Mouse (Mus musculus) heart, postnatal 0 days (tissue): Measurements from ENCODE around the gene Atp10a. TPM values are rescaled to one million over a fixed set of nuclear protein-coding genes. Genes with fewer than 3 reads are reported as not detected.
A peak's percentile ranks its signal among the peaks of the same experiment; 100 is the strongest.

Experiments
- ATAC-seq: fragments of 200-750 bp; cut with Nextera tagmentation; 2 replicates; pipeline ENCODE4 v1.8.0; 2017; ENCODE audit warnings: low read depth, moderate number of reproducible peaks, moderate library complexity; ENCODE audit not compliant: insufficient read depth
- DNase-seq: peaks from one replicate; pipeline ENCODE4 v3.0.0-alpha.2; 2016; ENCODE audit warnings: low spot score
- H3K27ac ChIP-seq: fragments of 300-500 bp; sonication (generic); 2 replicates; pipeline ENCODE4 v1.5.1; 2014; ENCODE audit warnings: low read depth, mild to moderate bottlenecking
- H3K27me3 ChIP-seq: fragments of 300-500 bp; sonication (generic); 2 replicates; pipeline ENCODE4 v1.6.1; 2014; ENCODE audit warnings: low read length, mixed read lengths; ENCODE audit not compliant: control insufficient read depth, insufficient read depth
- H3K36me3 ChIP-seq: fragments of 300-500 bp; sonication (generic); replicated peaks from 2 replicates; pipeline ENCODE4 v1.6.1; 2014; ENCODE audit warnings: low read length, mixed read lengths; ENCODE audit not compliant: control insufficient read depth, insufficient read depth
- H3K4me1 ChIP-seq: fragments of 300-500 bp; sonication (generic); 2 replicates; pipeline ENCODE4 v1.6.1; 2014; ENCODE audit warnings: antibody characterized with exemption; ENCODE audit not compliant: control insufficient read depth, insufficient read depth
- H3K4me2 ChIP-seq: fragments of 300-500 bp; sonication (generic); 2 replicates; pipeline ENCODE4 v1.6.1; 2014; ENCODE audit warnings: low read depth, mild to moderate bottlenecking, low read length, moderate library complexity
- H3K4me3 ChIP-seq: fragments of 300-500 bp; sonication (generic); 2 replicates; pipeline ENCODE4 v1.5.1; 2014; ENCODE audit warnings: low read depth, low read length
- H3K9ac ChIP-seq: fragments of 300-500 bp; sonication (generic); replicated peaks from 2 replicates; pipeline ENCODE4 v1.6.1; 2014; ENCODE audit warnings: low read depth, low read length, mixed read lengths
- H3K9me3 ChIP-seq: fragments of 300-500 bp; sonication (generic); replicated peaks from 2 replicates; pipeline ENCODE4 v1.6.1; 2016; ENCODE audit warnings: low read length; ENCODE audit not compliant: control insufficient read depth
- CTCF ChIP-seq: IDR thresholded peaks from 2 replicates; pipeline ENCODE4 v1.5.1; 2016; ENCODE audit warnings: antibody characterized with exemption, control low read depth, low read depth
- EP300 ChIP-seq: IDR thresholded peaks from 2 replicates; pipeline ENCODE4 v1.6.1; 2016; ENCODE audit warnings: antibody characterized with exemption, low read depth
- WGBS: fragments of 180-500 bp; shearing (Covaris S2); extraction: QIAGEN DNeasy Blood & Tissue Kit; methylation state at CpG from one replicate; pipeline ENCODE4 v1.1.7; 2014; 5-methylcytosine and 5-hydroxymethylcytosine counted together
- polyA plus RNA-seq: library from polyadenylated mRNA; unstranded; fragments of >200 nt; fragmentation: Nextera tagmentation; extraction: Ambion mirVana; gene quantifications from 2 replicates; pipeline ENCODE4 v1.2.1, GENCODE M21; 2015
- total RNA-seq: library from RNA; depleted of rRNA; stranded (reverse); fragments of >200 nt; gene quantifications from 2 replicates; pipeline ENCODE4 v1.2.3, GENCODE M21; 2014; ENCODE audit warnings: low replicate concordance

Atp10a gene
- total and polyA plus RNA-seq, 2 experiments from 2014 or later, result 0.41 to 3.1 TPM

DNA sequence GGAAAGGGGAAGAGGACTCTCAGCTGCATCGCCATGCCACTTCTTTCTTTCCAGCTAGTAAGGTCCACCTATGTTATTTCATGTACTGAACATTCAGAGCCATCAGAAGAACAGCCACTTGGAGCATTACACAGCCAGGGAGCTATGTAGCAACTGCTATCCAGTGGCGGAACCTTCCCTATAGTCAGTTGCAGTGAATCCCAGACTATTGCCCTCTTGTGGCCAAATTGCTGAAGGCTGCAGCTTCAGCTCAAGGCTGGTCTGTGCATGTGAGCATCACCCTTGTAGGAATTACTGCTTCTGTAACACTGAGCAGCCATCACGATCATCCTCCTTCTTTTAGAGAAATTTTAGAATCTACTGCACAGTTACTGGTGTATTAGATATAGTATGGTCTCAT is 114.3 kb downstream of the Atp10a start:
- no peaks in the 10 kb centered on the region for H3K36me3 ChIP-seq
- H3K9ac ChIP-seq, result no peak overlapping the region
- WGBS, result 77% methylated on average over 3 of the region's 3 CpGs
- DNase-seq, result no peak
- no peak for TF ChIP-seq EP300
- TF ChIP-seq CTCF, result peak; percentile 63
- H3K4me1 ChIP-seq, result no peaks in the 10 kb centered on the region
- no peaks in the 10 kb centered on the region for H3K9me3 ChIP-seq
- ATAC-seq, result 0 out of 2 replicates have a peak, but pooled peaks have one; percentile 36
- no peak overlapping the region for H3K4me2 ChIP-seq
- no peak overlapping the region for H3K4me3 ChIP-seq
- H3K27ac ChIP-seq, result no peak overlapping the region
- H3K27me3 ChIP-seq, result no peaks in the 10 kb centered on the region

DNA sequence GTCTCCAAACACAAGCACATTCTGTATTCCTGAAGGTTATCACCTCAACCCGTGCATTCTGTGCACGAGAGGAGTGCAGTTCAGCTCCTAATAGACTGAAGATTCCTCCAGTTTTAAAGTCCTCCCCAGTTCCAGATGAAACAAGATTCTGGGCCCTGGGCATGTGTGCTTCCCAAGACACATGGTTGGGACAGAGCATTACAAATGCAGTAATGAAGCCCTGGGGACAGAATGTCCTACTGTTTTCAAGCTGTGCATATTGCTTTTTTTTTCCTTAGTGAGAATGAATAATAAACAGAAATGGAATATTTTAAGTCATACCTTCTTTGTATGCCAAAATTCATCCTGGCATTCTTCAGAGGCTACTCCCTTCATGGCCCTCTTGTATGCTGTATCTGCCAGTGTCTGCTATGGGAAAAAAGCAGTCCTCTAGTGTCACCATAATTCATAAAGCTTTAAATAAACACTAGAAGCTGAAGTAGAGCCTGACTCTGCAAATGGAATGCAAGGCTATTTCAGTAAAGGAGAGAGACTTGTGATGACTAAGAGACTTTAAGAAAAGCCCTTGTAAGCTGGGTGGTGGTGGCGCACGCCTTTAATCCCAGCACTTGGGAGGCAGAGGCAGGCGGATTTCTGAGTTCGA is 116.2 kb downstream of the Atp10a start:
- 72% methylated on average over 6 of the region's 6 CpGs for WGBS
- ATAC-seq (no peak), DNase-seq (no peak)

DNA sequence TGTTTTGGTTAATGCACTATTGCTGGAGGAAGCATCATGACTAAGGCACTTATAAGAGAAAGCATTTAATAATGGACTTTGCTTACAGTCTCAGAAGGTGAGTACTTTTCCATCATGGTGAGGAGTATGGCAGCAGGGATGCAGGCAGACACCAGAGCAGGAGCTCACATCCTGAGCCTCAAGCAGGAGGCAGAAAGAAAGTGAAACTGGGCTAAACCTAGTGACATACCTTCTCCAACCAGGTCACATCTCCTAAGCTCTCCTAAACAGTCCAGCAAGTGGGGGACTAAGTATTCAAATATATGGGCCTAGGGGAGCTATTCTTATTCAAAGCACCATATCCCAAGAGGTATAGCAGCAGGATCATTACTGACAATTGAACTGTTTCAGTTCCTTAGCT is 123.2 kb downstream of the Atp10a start:
- DNase-seq (no peak), ATAC-seq (no peak)
- Histone ChIP-seq H3K9ac (no peak overlapping the region), H3K4me2 (no peak overlapping the region), H3K4me1 (no peaks in the 10 kb centered on the region), H3K9me3 (no peaks in the 10 kb centered on the region), H3K4me3 (no peak overlapping the region), H3K27me3 (no peaks in the 10 kb centered on the region), H3K36me3 (no peaks in the 10 kb centered on the region), H3K27ac (no peak overlapping the region)
- no peak for TF ChIP-seq EP300
- no peak for TF ChIP-seq CTCF

More for the DNA sequence above, 116.2 kb downstream of the Atp10a start:
- Histone ChIP-seq H3K27ac (no peak overlapping the region), H3K9ac (no peak overlapping the region), H3K9me3 (no peaks in the 10 kb centered on the region), H3K4me2 (no peak overlapping the region), H3K27me3 (no peaks in the 10 kb centered on the region), H3K4me1 (no peaks in the 10 kb centered on the region), H3K36me3 (no peaks in the 10 kb centered on the region), H3K4me3 (no peak overlapping the region)
- TF ChIP-seq CTCF (no peak), EP300 (no peak)

DNA sequence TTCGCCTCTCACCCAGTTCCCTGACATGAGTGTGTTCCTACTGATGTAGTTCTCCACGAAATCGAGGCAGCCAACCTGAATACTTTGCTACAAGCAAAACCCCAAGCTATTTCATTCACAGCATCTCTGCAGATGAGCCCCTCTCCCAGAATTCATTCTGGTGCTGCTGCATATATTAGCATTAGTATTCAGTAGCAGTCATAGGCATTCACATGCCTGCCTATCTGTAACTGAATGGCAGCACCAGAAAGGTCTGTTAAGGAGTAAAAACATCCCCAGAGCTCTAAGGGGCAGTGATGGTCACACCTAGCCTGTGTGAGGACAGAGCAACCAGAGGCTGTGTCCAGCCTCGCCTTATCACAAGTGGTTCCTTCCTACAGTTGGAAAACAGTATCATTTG is 131.0 kb downstream of the Atp10a start:
- no peak overlapping the region for H3K4me3 ChIP-seq
- TF ChIP-seq EP300 (no peak), CTCF (no peak)
- no peaks in the 10 kb centered on the region for H3K27me3 ChIP-seq
- no peak for DNase-seq
- H3K9me3 ChIP-seq, result no peaks in the 10 kb centered on the region
- no peak for ATAC-seq
- WGBS, result 78% methylated on average over 4 of the region's 4 CpGs
- 0 out of 2 replicates have a peak, but pooled peaks cover 4% of the 10 kb centered on the region for H3K36me3 ChIP-seq
- no peak overlapping the region for H3K27ac ChIP-seq
- H3K4me2 ChIP-seq, result no peak overlapping the region
- H3K9ac ChIP-seq, result no peak overlapping the region
- peaks cover 17% of the 10 kb centered on the region for H3K4me1 ChIP-seq

DNA sequence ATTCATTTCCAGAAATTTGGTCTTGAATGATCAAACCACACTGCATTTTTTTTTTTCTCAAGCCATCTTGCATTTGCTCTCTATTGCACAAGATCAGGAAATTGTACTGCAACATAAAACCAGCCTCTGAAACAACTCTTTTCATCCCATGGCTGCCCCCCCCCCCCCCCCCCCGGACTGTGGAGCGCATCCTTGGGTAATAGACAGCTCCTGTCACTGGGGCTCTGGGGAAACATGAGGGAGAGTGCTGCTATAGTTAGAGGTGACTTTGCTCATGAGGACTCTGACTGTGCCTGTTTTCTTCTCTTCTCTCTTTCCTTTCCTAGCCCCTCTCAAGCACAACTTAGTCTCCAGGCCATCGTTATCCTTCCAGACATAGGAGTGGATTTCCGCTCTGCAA is 131.6 kb downstream of the Atp10a start:
- H3K27ac ChIP-seq, result peak overlapping the region; percentile 73
- H3K4me2 ChIP-seq, result no peak overlapping the region
- WGBS, result 38% methylated on average over 2 of the region's 4 CpGs
- H3K9me3 ChIP-seq, result no peaks in the 10 kb centered on the region
- DNase-seq, result no peak
- no peaks in the 10 kb centered on the region for H3K27me3 ChIP-seq
- H3K4me3 ChIP-seq, result no peak overlapping the region
- peaks cover 17% of the 10 kb centered on the region for H3K4me1 ChIP-seq
- H3K9ac ChIP-seq, result no peak overlapping the region
- no peak for ATAC-seq
- 0 out of 2 replicates have a peak, but pooled peaks cover 4% of the 10 kb centered on the region for H3K36me3 ChIP-seq
- TF ChIP-seq CTCF, result no peak
